Mouse (Mus musculus) neural tube, embryonic 15.5 days (tissue): Measurements from ENCODE around the gene Aox2. TPM values are rescaled to one million over a fixed set of nuclear protein-coding genes. Genes with fewer than 3 reads are reported as not detected.

Source experiments
- ATAC-seq: fragments of 200-750 bp; cut with Nextera tagmentation; 2 replicates; pipeline ENCODE4 v1.8.0; 2017; ENCODE audit warnings: mild to moderate bottlenecking, moderate TSS enrichment, moderate library complexity; ENCODE audit not compliant: low FRiP score
- H3K27ac ChIP-seq: fragments of 300-500 bp; sonication (generic); replicated peaks from 2 replicates; pipeline ENCODE4 v1.5.1; 2015; ENCODE audit warnings: mild to moderate bottlenecking, inconsistent platforms
- H3K27me3 ChIP-seq: fragments of 300-500 bp; sonication (generic); replicated peaks from 2 replicates; pipeline ENCODE4 v1.6.1; 2015; ENCODE audit warnings: inconsistent platforms
- H3K36me3 ChIP-seq: fragments of 300-500 bp; sonication (generic); 2 replicates; pipeline ENCODE4 v1.6.1; 2015; ENCODE audit warnings: inconsistent platforms
- H3K4me1 ChIP-seq: fragments of 300-500 bp; sonication (generic); 2 replicates; pipeline ENCODE4 v1.6.1; 2015; ENCODE audit warnings: inconsistent platforms
- H3K4me2 ChIP-seq: fragments of 300-500 bp; sonication (generic); 2 replicates; pipeline ENCODE4 v1.6.1; 2015; ENCODE audit warnings: inconsistent platforms, mild to moderate bottlenecking, moderate library complexity
- H3K4me3 ChIP-seq: fragments of 300-500 bp; sonication (generic); replicated peaks from 2 replicates; pipeline ENCODE4 v1.5.1; 2015; ENCODE audit warnings: mild to moderate bottlenecking, inconsistent platforms
- H3K9ac ChIP-seq: fragments of 300-500 bp; sonication (generic); replicated peaks from 2 replicates; pipeline ENCODE4 v1.6.1; 2015; ENCODE audit warnings: mild to moderate bottlenecking, inconsistent platforms
- H3K9me3 ChIP-seq: fragments of 300-500 bp; sonication (generic); replicated peaks from 2 replicates; pipeline ENCODE4 v1.6.1; 2016; ENCODE audit warnings: inconsistent platforms
- WGBS: fragments of 180-500 bp; shearing (Covaris S2); methylation state at CpG from one replicate; pipeline ENCODE4 v1.1.7; 2015; ENCODE audit warnings: mixed read lengths; 5-methylcytosine and 5-hydroxymethylcytosine counted together
- polyA plus RNA-seq: library from polyadenylated mRNA; unstranded; fragments of >200 nt; fragmentation: Nextera tagmentation; extraction: Ambion mirVana; gene quantifications from 2 replicates; pipeline ENCODE4 v1.2.1, GENCODE M21; 2015

The Aox2 gene
- polyA plus RNA-seq, 1 experiment from 2014 or later, result 0.04 TPM

DNA sequence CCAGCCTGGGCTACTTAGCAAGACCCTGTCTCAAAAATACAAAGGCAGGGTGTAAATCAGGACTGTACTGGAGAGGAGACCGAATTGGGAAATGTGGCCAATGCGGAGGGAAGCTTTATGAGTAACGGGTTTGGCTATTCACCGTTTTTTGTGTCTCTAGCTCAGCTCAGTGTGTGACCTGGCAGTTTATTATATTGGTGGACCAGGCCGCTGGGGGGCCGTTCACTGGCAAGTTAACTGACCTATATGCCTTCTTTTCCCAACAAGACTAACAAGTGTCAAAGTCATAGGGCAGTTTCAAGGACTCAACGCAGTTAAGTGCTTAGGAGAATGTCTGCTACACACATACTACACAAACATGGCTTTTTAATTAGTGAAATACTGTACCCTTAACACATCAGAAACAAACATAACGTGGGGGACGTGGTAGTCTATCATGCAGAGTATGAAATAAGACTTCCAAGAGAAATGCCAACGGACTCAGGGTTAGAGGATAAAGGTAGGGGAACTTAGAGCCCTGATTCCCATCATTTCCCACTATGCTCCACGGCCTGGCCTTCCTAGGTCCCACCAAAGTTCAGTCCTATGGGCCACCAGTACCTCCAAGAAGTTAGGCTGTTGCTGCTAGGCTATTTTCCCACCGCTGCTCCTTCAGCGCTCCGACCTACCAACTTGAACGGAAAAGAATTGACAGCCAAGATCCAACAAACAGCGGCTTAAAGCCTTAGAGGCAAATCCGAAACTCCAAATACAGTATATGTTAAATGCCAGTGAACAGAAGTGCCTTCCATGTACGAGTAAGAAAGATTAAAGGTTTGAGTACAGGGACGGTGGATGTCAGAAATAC lies 113.5 kb downstream of the Aox2 start:
- Histone ChIP-seq H3K4me1 (peaks cover 25% of the 10 kb centered on the region), H3K4me2 (peak overlapping the region; percentile 60), H3K9me3 (no peaks in the 10 kb centered on the region), H3K27me3 (no peaks in the 10 kb centered on the region), H3K27ac (peak overlapping the region; percentile 100), H3K36me3 (peaks cover 18% of the 10 kb centered on the region), H3K9ac (peak overlapping the region; percentile 98), H3K4me3 (peak overlapping the region; percentile 94)
- ATAC-seq, result no peak
- 43% methylated on average over 19 of the region's 19 CpGs for WGBS

DNA sequence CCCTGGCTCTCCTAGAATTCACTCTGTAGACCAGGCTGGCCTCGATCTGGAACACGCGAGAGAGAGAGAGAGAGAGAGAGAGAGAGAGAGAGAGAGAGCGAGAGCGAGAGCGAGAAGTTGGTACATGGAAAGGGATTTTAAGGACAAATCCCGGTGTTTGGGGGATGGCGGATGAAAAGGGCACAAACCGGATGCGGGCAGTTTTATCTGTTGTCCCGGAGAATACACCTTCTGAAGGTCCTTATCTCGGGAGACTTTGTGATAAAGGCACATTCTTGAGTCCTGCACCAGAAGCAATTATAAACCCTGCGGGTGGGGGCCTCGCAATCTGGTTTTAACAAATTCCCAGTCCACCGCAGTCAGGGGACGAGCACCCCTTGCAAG lies 114.1 kb downstream of the Aox2 start:
- Histone ChIP-seq H3K4me1 (peaks cover 25% of the 10 kb centered on the region), H3K36me3 (peaks cover 24% of the 10 kb centered on the region), H3K27me3 (no peaks in the 10 kb centered on the region), H3K4me3 (peak overlapping the region; percentile 94), H3K9me3 (no peaks in the 10 kb centered on the region), H3K9ac (peak overlapping the region; percentile 98), H3K4me2 (peak overlapping the region; percentile 60), H3K27ac (peak overlapping the region; percentile 100)
- under 1% methylated on average over 16 of the region's 16 CpGs for WGBS
- ATAC-seq, result peak; percentile 39; the same call in 1 of the 2 replicates

DNA sequence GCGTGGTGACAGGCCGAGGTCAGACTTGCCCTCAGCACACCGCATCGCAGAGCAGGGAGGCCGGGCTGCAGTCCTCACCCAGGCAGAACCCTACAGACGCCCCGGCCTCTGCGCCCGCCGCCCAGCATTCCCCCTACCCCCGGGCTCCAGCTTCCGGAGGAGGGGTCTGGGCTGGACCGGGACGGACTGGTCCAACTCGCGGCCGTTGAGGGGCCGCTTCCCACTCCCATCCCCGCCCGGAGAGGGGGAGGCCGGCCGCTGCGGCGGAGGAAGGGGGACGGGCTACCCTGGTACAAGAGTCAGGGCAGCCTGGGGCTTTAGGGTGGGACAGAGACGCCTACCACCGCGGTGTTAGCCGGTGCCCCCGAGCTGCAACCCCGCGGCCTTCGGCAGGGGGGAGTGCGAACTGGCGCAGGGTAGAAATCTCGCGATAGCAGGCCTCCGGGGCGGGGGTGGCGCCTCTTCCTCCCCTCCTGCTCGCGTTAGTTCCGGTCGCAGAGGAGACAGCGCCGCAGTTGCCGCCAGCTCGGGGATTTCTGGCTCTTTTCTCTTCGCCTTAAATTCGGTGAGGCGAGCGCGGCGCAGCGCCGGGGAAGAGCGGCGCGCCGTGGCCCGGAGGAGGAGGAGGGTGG lies 114.6 kb downstream of the Aox2 start, which contains the start of gene Bzw1:
TSS of gene Bzw1 (plus strand) at position 247 of the 632 bp plus-strand sequence.
- Histone ChIP-seq H3K36me3 (peaks cover 28% of the 10 kb centered on the region), H3K4me2 (peak within 1 kb of the TSS; percentile 72), H3K27ac (peak within 1 kb of the TSS; percentile 100), H3K4me1 (peaks cover 25% of the 10 kb centered on the region), H3K27me3 (no peaks in the 10 kb centered on the region), H3K4me3 (peak within 1 kb of the TSS; percentile 94), H3K9ac (peak within 1 kb of the TSS; percentile 98), H3K9me3 (no peaks in the 10 kb centered on the region)
- WGBS, result 0% methylated on average over 40 of the region's 61 CpGs
- ATAC-seq, result peak; percentile 98

DNA sequence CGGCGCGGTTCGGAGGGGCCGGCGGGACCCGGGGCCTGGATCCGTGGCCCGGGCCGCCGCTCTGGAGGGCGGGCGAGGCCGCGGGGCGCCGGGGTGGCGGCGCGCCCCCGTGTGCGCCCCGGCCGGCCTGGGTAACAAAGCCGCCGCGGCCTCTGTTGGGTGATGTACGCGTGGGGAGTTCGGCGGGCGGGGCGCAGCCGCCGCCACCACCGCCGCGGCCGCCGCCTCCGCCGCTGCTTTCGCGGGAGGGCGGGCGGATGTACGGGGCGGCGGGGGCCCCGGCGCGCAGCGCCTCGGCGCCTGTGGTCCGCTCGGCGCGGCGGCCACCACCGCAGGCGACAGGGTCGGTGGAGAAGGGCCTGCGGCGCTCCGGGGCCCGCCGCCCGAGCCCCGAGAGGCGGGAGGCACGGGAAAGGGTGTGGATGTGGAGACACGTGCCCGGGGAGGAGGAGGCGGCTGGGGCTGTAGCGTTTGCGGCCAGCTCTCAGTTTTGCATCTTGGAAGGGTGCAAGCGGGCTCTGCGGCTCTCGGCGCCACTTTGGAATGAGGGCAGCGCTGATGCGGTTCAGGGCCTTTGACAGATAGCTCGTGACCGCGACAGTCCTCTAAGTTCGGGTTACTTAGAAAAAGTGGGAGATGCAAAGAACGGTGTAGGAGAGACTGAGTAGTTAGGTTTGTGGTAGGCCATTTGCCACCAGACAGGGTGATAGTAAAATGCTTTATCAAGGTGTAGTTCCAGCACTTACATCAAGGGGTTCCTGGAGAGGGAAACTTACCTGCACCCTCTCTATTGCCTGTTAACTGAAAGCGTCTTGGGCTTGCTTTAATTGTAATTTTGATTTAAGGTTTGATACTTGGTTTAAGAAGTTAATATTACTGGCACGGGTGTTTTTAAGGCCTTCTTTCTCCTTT lies 115.4 kb downstream of the Aox2 start:
- H3K9me3 ChIP-seq, result no peaks in the 10 kb centered on the region

DNA sequence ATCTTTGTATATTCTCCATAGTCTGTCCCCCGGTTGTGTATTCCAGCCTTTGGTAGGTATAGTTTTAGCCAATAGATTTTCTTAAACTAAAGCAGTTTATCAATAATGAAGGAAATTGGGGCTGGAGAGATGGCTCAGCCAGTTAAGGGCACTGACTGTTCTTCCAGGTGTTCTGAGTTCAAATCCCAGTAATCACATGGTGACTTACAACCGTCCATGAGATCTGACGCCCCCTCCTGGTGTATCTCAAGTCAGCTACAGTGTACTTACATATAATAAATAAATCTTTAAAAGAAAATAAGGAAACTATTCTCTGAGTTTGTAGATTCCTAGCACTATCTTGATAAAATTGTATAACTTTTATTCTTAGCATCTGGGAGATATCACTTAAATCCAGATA lies 117.2 kb downstream of the Aox2 start:
- Histone ChIP-seq H3K27ac (no peak overlapping the region), H3K4me2 (no peak overlapping the region), H3K9ac (no peak overlapping the region), H3K4me3 (no peak overlapping the region), H3K4me1 (peaks cover 25% of the 10 kb centered on the region), H3K36me3 (peaks cover 52% of the 10 kb centered on the region), H3K27me3 (no peaks in the 10 kb centered on the region), H3K9me3 (no peaks in the 10 kb centered on the region)
- 95% methylated on average over 3 of the region's 3 CpGs for WGBS
- ATAC-seq, result no peak

More for the DNA sequence above, 115.4 kb downstream of the Aox2 start:
- peak overlapping the region; percentile 100 for H3K27ac ChIP-seq
- peak overlapping the region; percentile 98 for H3K9ac ChIP-seq
- H3K4me2 ChIP-seq, result peak overlapping the region; percentile 72
- H3K4me1 ChIP-seq, result peaks cover 25% of the 10 kb centered on the region
- H3K4me3 ChIP-seq, result peak overlapping the region; percentile 94
- peak; percentile 62 for ATAC-seq
- WGBS, result under 1% methylated on average over 63 of the region's 90 CpGs
- no peaks in the 10 kb centered on the region for H3K27me3 ChIP-seq
- H3K36me3 ChIP-seq, result peaks cover 35% of the 10 kb centered on the region

DNA sequence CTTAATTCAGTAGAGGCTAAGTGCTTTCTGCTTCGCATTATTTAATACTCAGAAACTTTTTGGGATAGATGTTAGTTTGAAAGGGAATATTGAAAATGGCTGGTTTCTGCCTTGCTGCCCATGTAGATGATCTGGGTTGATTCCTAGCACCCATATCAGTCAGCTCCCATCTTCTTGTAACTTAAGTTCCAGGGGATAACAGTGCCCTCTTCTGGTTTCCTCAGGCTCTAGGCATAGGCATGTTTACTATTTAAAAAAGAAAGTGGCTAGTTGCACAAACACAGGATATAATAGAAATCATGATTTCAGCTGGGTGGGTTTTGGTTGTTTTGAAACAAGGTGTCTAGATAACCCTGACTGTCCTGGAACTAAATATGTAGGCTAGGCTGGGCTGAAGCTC lies 118.1 kb downstream of the Aox2 start:
- Histone ChIP-seq H3K4me1 (peaks cover 21% of the 10 kb centered on the region), H3K4me2 (no peak overlapping the region), H3K4me3 (no peak overlapping the region), H3K27me3 (no peaks in the 10 kb centered on the region), H3K27ac (no peak overlapping the region), H3K9me3 (no peaks in the 10 kb centered on the region), H3K36me3 (peaks cover 60% of the 10 kb centered on the region), H3K9ac (no peak overlapping the region)
- WGBS, result 93% methylated on average over 1 of the region's 1 CpGs
- no peak for ATAC-seq

DNA sequence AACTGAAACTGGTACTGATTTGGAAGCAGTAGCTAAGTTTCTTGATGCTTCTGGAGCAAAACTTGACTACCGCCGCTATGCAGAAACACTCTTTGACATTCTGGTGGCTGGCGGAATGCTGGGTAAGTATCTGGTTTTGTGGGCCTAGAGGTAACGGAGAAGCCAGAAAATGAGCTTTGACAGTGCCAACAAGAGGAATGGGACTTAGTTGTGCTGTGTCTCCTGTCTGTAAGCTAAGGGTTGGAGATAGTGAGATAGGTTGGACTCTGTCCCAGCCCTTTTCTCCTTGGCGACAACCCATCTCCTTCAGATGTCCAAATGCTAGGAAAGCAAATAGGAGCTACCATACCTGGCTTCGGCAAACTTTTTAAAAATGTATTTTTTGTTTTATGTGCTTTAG lies 119.6 kb downstream of the Aox2 start:
- Histone ChIP-seq H3K36me3 (peaks cover 74% of the 10 kb centered on the region), H3K9me3 (no peaks in the 10 kb centered on the region), H3K4me3 (no peak overlapping the region), H3K27ac (no peak overlapping the region), H3K4me1 (peaks cover 13% of the 10 kb centered on the region), H3K4me2 (no peak overlapping the region), H3K9ac (no peak overlapping the region), H3K27me3 (no peaks in the 10 kb centered on the region)
- ATAC-seq, result no peak
- WGBS, result 95% methylated on average over 6 of the region's 6 CpGs

DNA sequence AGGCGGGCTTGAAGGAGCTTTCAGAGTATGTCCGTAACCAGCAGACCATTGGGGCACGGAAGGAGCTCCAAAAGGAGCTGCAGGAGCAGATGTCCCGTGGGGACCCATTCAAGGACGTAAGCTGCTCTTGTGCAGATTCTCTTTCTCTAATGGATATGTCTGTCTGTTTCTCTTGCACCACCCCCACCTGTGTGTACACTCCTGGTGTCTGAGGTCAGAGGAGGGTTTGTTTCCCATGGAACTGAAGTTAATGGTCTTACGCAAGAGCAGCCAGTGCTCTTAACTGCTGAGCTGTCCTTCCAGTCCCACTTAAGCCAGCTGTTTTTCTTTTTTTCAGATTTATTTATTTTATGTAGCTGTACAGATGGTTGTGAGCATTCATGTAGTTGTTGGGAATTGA lies 123.3 kb downstream of the Aox2 start:
- WGBS, result 89% methylated on average over 6 of the region's 6 CpGs
- Histone ChIP-seq H3K4me3 (no peak overlapping the region), H3K4me1 (no peaks in the 10 kb centered on the region), H3K36me3 (peaks cover 82% of the 10 kb centered on the region), H3K27ac (no peak overlapping the region), H3K4me2 (no peak overlapping the region), H3K27me3 (no peaks in the 10 kb centered on the region), H3K9ac (no peak overlapping the region), H3K9me3 (no peaks in the 10 kb centered on the region)
- ATAC-seq, result no peak

DNA sequence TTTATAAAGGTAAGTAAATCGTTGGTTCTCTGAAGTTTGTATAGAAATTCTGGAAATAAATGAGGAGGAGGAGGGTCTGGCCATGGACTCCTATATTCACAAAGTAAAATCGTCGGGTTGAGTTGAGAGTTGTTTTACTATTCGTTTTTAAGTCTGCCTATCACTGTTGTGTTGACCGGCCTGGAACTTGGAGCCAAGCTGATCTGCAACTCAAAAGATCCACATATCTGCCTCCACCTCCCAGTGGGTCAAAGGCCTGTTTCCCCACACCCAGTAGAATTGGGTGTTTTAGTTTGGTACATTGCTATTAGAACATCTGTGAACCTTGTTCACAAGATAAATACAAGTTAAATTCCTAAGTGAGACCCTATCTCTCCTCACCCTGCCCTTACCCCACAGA lies 125.6 kb downstream of the Aox2 start:
- no peak for ATAC-seq
- Histone ChIP-seq H3K9ac (no peak overlapping the region), H3K27ac (no peak overlapping the region), H3K4me1 (no peaks in the 10 kb centered on the region), H3K4me3 (no peak overlapping the region), H3K4me2 (no peak overlapping the region), H3K9me3 (no peaks in the 10 kb centered on the region), H3K27me3 (no peaks in the 10 kb centered on the region), H3K36me3 (peaks cover 70% of the 10 kb centered on the region)
- WGBS, result 94% methylated on average over 5 of the region's 5 CpGs

DNA sequence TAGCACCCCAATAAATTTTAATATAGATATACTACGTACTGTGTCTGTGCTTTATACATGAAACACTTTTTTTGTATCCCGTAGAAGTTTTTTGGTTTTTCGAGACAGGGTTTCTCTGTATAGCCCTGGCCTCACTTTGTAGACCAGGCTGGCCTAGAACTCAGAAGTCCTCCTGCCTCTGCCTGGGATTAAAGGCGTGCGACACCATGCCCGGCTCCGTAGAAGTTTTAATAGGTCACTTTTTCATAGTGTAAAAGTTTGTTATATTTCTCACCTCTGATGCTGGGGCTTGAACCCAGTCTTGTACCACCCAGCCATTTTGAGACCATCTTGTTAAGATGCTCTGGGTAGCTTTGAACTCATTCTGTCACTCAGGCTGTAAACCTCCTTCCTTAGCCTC lies 129.2 kb downstream of the Aox2 start:
- Histone ChIP-seq H3K36me3 (peaks cover 68% of the 10 kb centered on the region), H3K9me3 (no peaks in the 10 kb centered on the region), H3K9ac (no peak overlapping the region), H3K27me3 (no peaks in the 10 kb centered on the region), H3K4me1 (no peaks in the 10 kb centered on the region), H3K4me3 (no peak overlapping the region), H3K27ac (no peak overlapping the region), H3K4me2 (no peak overlapping the region)
- ATAC-seq, result no peak
- 96% methylated on average over 7 of the region's 7 CpGs for WGBS

DNA sequence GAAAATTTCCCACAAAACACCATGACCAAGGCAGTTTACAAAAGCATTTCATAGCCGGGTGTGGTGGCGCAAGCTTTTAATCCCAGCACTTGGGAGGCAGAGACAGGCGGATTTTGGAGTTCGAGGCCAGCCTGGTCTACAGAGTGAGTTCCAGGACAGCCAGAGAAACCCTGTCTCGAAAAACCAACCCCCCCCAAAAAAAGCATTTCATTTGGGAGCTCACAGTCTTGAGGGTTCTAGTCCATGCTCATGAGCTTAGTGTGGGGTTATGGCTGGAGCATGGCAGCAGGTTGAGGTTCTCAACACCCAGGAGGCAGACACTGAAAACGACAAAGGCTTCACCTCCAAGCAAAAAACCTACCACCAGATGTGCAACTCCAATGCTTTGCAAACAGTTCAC lies 130.0 kb downstream of the Aox2 start:
- no peak overlapping the region for H3K27ac ChIP-seq
- no peaks in the 10 kb centered on the region for H3K4me1 ChIP-seq
- WGBS, result 86% methylated on average over 6 of the region's 6 CpGs
- H3K27me3 ChIP-seq, result no peaks in the 10 kb centered on the region
- peaks cover 67% of the 10 kb centered on the region for H3K36me3 ChIP-seq
- H3K9me3 ChIP-seq, result no peaks in the 10 kb centered on the region
- H3K4me2 ChIP-seq, result no peak overlapping the region
- no peak for ATAC-seq
- H3K9ac ChIP-seq, result no peak overlapping the region
- H3K4me3 ChIP-seq, result no peak overlapping the region
